Mouse (Mus musculus) ovary, postnatal 36 days (tissue): Measurements from ENCODE around the gene Art1.

Experiments
- DNase-seq: peaks from one replicate; pipeline ENCODE4 v3.0.0; 2022; ENCODE audit warnings: low spot score, mixed read lengths

The Art1 gene

DNA sequence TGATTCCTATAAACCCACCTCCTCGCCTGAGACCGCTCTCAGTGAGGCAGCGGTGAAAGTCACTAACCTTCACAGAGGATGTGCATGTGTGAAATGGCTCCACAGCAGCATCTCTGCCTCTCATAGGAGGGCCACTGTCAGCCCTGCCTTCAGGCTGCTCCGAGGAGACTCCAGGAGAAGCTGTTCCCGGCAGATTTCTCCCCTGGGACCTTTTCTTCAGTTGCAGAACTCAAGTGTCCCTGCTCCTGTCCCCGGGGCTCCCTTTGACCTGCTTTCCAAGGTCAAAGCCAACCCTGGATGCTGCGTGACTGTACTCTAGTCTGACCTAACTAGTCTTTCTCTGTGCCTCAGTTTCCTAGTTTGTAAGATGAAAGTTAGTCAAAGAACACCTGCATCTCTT, 7.6 kb downstream of the Art1 start, which contains the start of gene Art5:
Art5 (minus strand) TSS at position 319 of the 400 bp plus-strand sequence.
- no peak for DNase-seq

GRCm38 (mm10) chr7:102109746-102110145, 8.2 kb downstream of the Art1 start:
- no peak for DNase-seq

DNA sequence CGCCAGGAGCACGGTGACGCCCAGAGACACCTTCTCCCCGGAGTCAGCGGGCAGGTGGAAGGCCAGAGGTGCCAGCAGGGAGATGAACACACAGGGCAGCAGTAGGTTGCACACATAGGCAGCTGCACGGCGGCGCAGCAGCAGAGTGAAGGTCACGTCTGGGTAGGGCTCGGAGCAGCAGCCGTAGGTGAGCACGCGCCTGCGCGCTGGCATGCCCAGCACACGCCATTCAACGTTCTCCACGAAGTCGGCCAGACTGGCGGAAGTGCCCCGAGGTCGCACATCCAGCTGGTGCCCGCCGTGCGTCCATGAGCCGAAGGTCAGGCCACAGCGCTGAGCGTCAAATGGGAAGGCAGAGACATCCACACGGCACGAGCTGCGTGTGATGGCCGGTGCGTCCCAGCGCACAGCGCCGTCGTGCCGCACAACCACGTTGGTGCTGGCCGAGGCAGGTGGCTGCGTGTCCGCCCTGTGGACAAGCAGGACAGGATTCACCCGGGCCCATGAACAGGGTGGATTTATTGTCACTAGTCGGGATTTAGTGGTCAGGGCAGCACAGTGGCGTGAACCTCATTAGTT, 11.7 kb downstream of the Art1 start:
- no peak for DNase-seq

DNA sequence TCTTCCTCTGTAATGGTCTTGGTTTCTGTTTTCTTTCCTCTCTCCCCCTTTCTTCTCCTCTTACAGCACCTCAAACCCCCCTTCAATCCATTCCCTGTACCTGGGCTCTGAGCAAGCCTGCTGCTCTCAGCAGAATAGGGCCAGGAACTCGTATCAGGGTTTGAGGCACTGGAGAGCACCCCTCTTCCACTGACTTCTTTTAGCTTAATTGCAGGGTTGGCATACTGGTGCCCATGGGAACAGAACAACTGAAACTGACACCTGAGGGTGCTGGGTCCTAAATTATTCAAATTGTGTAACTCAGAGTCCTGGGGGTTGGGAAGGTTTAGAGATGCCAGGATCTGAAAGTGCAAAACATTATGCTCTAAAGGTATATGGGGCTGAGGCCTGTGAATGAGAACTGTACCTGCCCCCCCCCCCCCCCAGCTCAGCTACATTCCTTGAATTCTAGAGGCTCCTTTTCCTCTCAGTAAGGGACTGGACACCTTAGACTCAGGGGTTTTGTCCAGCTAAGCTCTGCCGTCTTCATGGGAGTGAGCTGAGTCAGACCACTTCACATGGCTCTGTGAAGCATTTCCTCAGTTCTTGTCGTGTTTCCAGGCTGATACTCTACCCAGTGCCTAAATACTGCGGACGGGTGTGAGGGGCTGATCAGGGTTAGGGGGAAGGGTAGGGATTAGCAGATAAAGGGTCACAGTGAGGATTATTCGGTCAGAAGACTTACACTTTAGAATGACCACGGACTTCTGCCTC, 15.2 kb downstream of the Art1 start, which contains the start of gene Chrna10:
Chrna10 (minus strand) TSS at position 250 of the 753 bp plus-strand sequence.
- DNase-seq: no peak

GRCm38 (mm10) chr7:102117382-102117781, 15.8 kb downstream of the Art1 start:
- no peak for DNase-seq

- DNase-seq: no peak
Measured at GRCm38 (mm10) chr7:102120326-102120725, 18.8 kb downstream of the Art1 start.

- DNase-seq: no peak
Measured at GRCm38 (mm10) chr7:102132395-102132794, 30.9 kb downstream of the Art1 start.

DNA sequence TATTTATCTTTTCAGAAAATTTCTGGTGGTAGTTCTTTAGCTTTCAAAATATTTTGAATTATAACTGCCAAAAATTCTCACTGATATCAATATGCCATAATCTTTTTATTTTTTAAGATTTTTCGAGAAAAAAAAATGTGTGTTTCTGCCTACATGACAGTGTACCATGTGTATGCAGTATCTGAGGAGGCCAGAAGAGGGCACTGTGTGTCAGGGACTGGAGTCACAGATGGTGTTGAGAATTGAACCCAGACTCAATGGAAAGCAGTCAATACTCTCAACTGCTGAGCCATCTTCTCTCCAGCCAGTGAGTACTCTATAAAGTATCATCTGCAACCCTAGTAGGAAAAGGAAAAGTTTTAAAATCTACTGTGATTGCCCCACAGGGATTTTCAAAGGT, 35.9 kb downstream of the Art1 start:
- DNase-seq: no peak

- no peak for DNase-seq
Measured at GRCm38 (mm10) chr7:102137898-102138297, 36.4 kb downstream of the Art1 start.

DNA sequence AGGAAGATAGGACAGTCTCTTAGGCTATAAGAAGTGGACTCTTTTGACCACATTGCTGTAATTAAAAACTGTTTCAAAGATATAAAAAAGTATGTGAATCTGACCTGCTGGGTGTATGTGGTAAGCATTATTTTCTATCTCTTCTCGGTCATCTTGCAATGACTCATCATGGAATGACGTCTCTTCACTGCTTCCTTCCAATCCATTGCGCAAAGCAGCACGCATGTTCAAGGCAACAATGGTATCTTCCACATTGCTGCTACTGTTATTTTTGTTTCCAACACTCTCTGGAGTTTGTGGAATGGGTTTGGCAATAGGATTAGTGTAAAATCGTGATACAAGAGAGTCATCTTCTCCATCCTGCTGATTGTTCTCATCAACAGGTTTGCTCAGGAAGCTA, 52.1 kb downstream of the Art1 start:
- no peak for DNase-seq
